8 mouse cellular contexts compared by ENCODE assay signal in genomic region chr19:32974778-32975240, GRCm38 (mm10).
DNase-seq lines count a peak whose midpoint lies in the region; ATAC-seq and TF ChIP-seq lines count a peak whose summit lies in the region.

No protein-coding gene starts in this region.

- no peak overlapping the region for H3K4me3 ChIP-seq in kidney, adult 2 months (ENCODE audit: insufficient read depth, low read depth, low read length)
- no peak overlapping the region for H3K4me3 ChIP-seq in kidney, embryonic 15.5 days (replicated peaks)
- no peak overlapping the region for H3K4me3 ChIP-seq in liver, embryonic 11.5 days (ENCODE audit: low read depth, low read length)

- no peaks in the 10 kb centered on the region for H3K9me3 ChIP-seq in kidney, embryonic 15.5 days (replicated peaks)
- H3K9me3 ChIP-seq in liver, embryonic 11.5 days (ENCODE audit: control insufficient read depth, low read length), result no peaks in the 10 kb centered on the region

- no peak overlapping the region for H3K9ac ChIP-seq in kidney, embryonic 15.5 days
- no peak overlapping the region for H3K9ac ChIP-seq in liver, embryonic 11.5 days (ENCODE audit: low read depth, low read length)

- no peak overlapping the region for H3K4me2 ChIP-seq in kidney, embryonic 15.5 days
- H3K4me2 ChIP-seq in liver, embryonic 11.5 days, result no peak overlapping the region

- DNase-seq in kidney, adult 2 months, result peak; percentile 68
- DNase-seq in gonadal fat pad, adult 2 months (ENCODE audit: low read depth), result peak; percentile 99
- DNase-seq in ovary, postnatal 36 days (ENCODE audit: low spot score), result peak; percentile 63
- no peak for DNase-seq in thymus, postnatal 0 days (ENCODE audit: low spot score)
- DNase-seq in liver, embryonic 11.5 days (ENCODE audit: low spot score), result no peak
- no peak for DNase-seq in MN1 (ENCODE audit: low spot score)

- ATAC-seq in kidney, embryonic 15.5 days (replicated peaks; ENCODE audit: low FRiP score), result no peak
- peak; percentile 76 for ATAC-seq in cerebellum, adult (ENCODE audit: insufficient number of reproducible peaks, low FRiP score, low TSS enrichment)
- ATAC-seq in liver, embryonic 11.5 days (replicated peaks; ENCODE audit: low FRiP score), result no peak

- no peaks in the 10 kb centered on the region for H3K27me3 ChIP-seq in kidney, adult 2 months (replicated peaks; ENCODE audit: control insufficient read depth, insufficient read depth, low read length)
- H3K27me3 ChIP-seq in kidney, embryonic 15.5 days, result no peaks in the 10 kb centered on the region
- no peaks in the 10 kb centered on the region for H3K27me3 ChIP-seq in liver, embryonic 11.5 days (replicated peaks; ENCODE audit: control insufficient read depth, insufficient read depth, low read length)

- no peak for TF ChIP-seq POLR2A in kidney, adult 2 months (IDR thresholded peaks at IDR 0.05; ENCODE audit: low read depth, low read length)

- 45% methylated on average over 4 of the region's 4 CpGs for WGBS in kidney, adult 2 months
- 79% methylated on average over 4 of the region's 4 CpGs for WGBS in kidney, embryonic 15.5 days
- 80% methylated on average over 4 of the region's 4 CpGs for WGBS in liver, embryonic 11.5 days

- TF ChIP-seq CTCF in kidney, adult 2 months (conservative IDR thresholded peaks at IDR 0.05; ENCODE audit: insufficient read depth, insufficient read length, low read depth, low read length), result no peak

- no peaks in the 10 kb centered on the region for H3K36me3 ChIP-seq in kidney, adult 2 months (ENCODE audit: control insufficient read depth, insufficient read depth, low read length)
- H3K36me3 ChIP-seq in kidney, embryonic 15.5 days, result no peaks in the 10 kb centered on the region
- no peaks in the 10 kb centered on the region for H3K36me3 ChIP-seq in liver, embryonic 11.5 days (ENCODE audit: control insufficient read depth, insufficient read depth, low read length)

- no peaks in the 10 kb centered on the region for H3K4me1 ChIP-seq in kidney, adult 2 months (ENCODE audit: control insufficient read depth, insufficient read depth, low read length)
- H3K4me1 ChIP-seq in kidney, embryonic 15.5 days, result 0 out of 2 replicates have a peak, but pooled peaks cover under 1% of the 10 kb centered on the region
- no peaks in the 10 kb centered on the region for H3K4me1 ChIP-seq in liver, embryonic 11.5 days (replicated peaks; ENCODE audit: control insufficient read depth, insufficient read depth, low read length)

- no peak overlapping the region for H3K27ac ChIP-seq in kidney, adult 2 months (ENCODE audit: insufficient read depth, low read depth, low read length)
- H3K27ac ChIP-seq in kidney, embryonic 15.5 days, result no peak overlapping the region
- no peak overlapping the region for H3K27ac ChIP-seq in liver, embryonic 11.5 days (ENCODE audit: low read depth, low read length)

Comparison
In these comparisons a context has a peak if more than half of its experiments do, and no peak if none do; other contexts are left out.
1. DNase-seq: peak in kidney, adult 2 months (single experiment), gonadal fat pad, adult 2 months (single experiment) and ovary, postnatal 36 days (single experiment); none in thymus, postnatal 0 days (single experiment), liver, embryonic 11.5 days (single experiment) and MN1 (single experiment).